Mouse (Mus musculus) layer of hippocampus, adult 9-10 months (tissue): Measurements from ENCODE around the gene 2410004B18Rik.

Experiments
- DNase-seq: peaks from one replicate; pipeline ENCODE4 v3.0.0; 2022; ENCODE audit warnings: low spot score

Gene 2410004B18Rik

GRCm38 (mm10) chr3:145929525-145930400 is 8.1 kb upstream of the 2410004B18Rik start:
- no peak for DNase-seq

GRCm38 (mm10) chr3:145933845-145934244 is 4.0 kb upstream of the 2410004B18Rik start:
- DNase-seq, result no peak

GRCm38 (mm10) chr3:145938405-145939349 is 863 bp downstream of the 2410004B18Rik start:
- DNase-seq, result no peak

- DNase-seq, result no peak
These were observed 1.6 kb downstream of the 2410004B18Rik start for GRCm38 (mm10) chr3:145939402-145939801.

- DNase-seq, result no peak
These were observed 2.2 kb downstream of the 2410004B18Rik start for GRCm38 (mm10) chr3:145939971-145940370.

GRCm38 (mm10) chr3:145941971-145942370 is 4.2 kb downstream of the 2410004B18Rik start:
- peak; percentile 67 for DNase-seq

- no peak for DNase-seq
These were observed 6.5 kb downstream of the 2410004B18Rik start for GRCm38 (mm10) chr3:145944348-145944747.

- DNase-seq, result no peak
These were observed 8.1 kb downstream of the 2410004B18Rik start for GRCm38 (mm10) chr3:145945904-145946303.

- no peak for DNase-seq
These were observed 8.8 kb downstream of the 2410004B18Rik start for GRCm38 (mm10) chr3:145946654-145947053.

GRCm38 (mm10) chr3:145947539-145948204 is 9.9 kb downstream of the 2410004B18Rik start:
- DNase-seq, result no peak

GRCm38 (mm10) chr3:145950034-145950814 is 12.4 kb downstream of the 2410004B18Rik start:
- no peak for DNase-seq

- no peak for DNase-seq
These were observed 13.0 kb downstream of the 2410004B18Rik start for GRCm38 (mm10) chr3:145950815-145951130.

GRCm38 (mm10) chr3:145951287-145952165 is 13.7 kb downstream of the 2410004B18Rik start:
- DNase-seq, result no peak

- DNase-seq, result no peak
These were observed 15.1 kb downstream of the 2410004B18Rik start for GRCm38 (mm10) chr3:145952945-145953344.

GRCm38 (mm10) chr3:145953411-145953810 is 15.6 kb downstream of the 2410004B18Rik start:
- no peak for DNase-seq

GRCm38 (mm10) chr3:145959824-145960223 is 22.0 kb downstream of the 2410004B18Rik start:
- no peak for DNase-seq

- DNase-seq, result no peak
These were observed 24.6 kb downstream of the 2410004B18Rik start for GRCm38 (mm10) chr3:145962411-145962810.

GRCm38 (mm10) chr3:145963101-145964017 is 25.5 kb downstream of the 2410004B18Rik start:
- DNase-seq, result no peak

- no peak for DNase-seq
These were observed 26.2 kb downstream of the 2410004B18Rik start for GRCm38 (mm10) chr3:145964018-145964387.
